Mouse (Mus musculus): ENCODE data around the gene Gtf2h1.

DNA sequence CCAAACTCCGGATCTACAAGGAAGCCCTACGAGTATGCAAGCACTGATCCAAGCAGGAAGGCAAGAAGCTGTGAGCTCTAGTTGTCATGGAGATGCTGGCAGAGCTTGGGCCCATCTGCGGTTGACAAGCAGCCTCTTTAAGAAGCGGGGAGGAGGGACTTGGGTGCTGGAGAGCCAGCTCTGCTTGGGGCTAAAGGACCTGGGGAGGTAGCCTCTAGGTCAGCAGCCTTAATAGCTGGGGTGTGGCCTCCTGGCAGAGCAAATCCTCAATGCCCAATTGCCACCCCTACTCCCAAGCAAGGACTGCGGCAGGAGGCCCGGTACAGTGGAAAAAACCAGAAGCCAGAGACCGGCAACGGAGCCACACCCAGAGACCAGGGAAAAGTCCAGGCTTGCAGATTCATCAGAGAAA, 43.0 kb downstream of the Gtf2h1 start:
- TF ChIP-seq CTCF (IDR thresholded peaks at IDR 0.05; ENCODE audit: control insufficient read depth, insufficient read depth, insufficient replicate concordance, low read depth, low read length) (no peak), POLR2A (IDR thresholded peaks at IDR 0.05; ENCODE audit: control insufficient read depth, low read depth, low read length) (no peak)
